Mouse (Mus musculus): ENCODE measurements around the gene Chn1. TPM values are rescaled to one million over a fixed set of nuclear protein-coding genes. Genes with fewer than 3 reads are reported as not detected.
"Not testable (repeated sequence)": the region's sequence is repeated elsewhere in the genome, so short reads cannot be mapped to it uniquely, and the experiment has no call there.

Gene Chn1
- 1.7 and 2.1 TPM in 2 replicates for polyA plus RNA-seq (2012; rRNA removed)

- TF ChIP-seq POLR2A (IDR thresholded peaks at IDR 0.05; ENCODE audit: low read depth, low read length) (no peak), CTCF (IDR thresholded peaks at IDR 0.05; ENCODE audit: extremely low read depth, insufficient read length, insufficient replicate concordance, low read depth, low read length) (no peak)
- peaks cover 30% of the 10 kb centered on the region for H3K27me3 ChIP-seq (ENCODE audit: control insufficient read depth, insufficient read depth, low read length)
- H3K4me1 ChIP-seq (ENCODE audit: control insufficient read depth, insufficient read depth, insufficient read length, low read length) = no peaks in the 10 kb centered on the region
- 4% methylated on average over 109 of the region's 131 CpGs for WGBS
- no peaks in the 10 kb centered on the region for H3K36me3 ChIP-seq (ENCODE audit: control insufficient read depth, insufficient read depth, low read length)
- H3K4me3 ChIP-seq (ENCODE audit: low read depth, low read length) = peak within 1 kb of the TSS; percentile 79
- no peak within 1 kb of the TSS for H3K27ac ChIP-seq (ENCODE audit: insufficient read depth, low read depth, low read length)
These were observed at the start of gene Chn1 for GRCm38 (mm10) chr2:73774786-73775682. Gene Chn1 (minus strand): TSS chr2:73775346.

GRCm38 (mm10) chr2:73818742-73819141, 43.6 kb upstream of the Chn1 start:
- no peak overlapping the region for H3K4me3 ChIP-seq (ENCODE audit: low read depth, low read length)
- H3K36me3 ChIP-seq (ENCODE audit: control insufficient read depth, insufficient read depth, low read length) = peaks cover 25% of the 10 kb centered on the region
- 81% methylated on average over 4 of the region's 4 CpGs for WGBS
- H3K27ac ChIP-seq (ENCODE audit: insufficient read depth, low read depth, low read length) = no peak overlapping the region
- no peaks in the 10 kb centered on the region for H3K27me3 ChIP-seq (ENCODE audit: control insufficient read depth, insufficient read depth, low read length)
- H3K4me1 ChIP-seq (ENCODE audit: control insufficient read depth, insufficient read depth, insufficient read length, low read length) = no peaks in the 10 kb centered on the region
- TF ChIP-seq CTCF (IDR thresholded peaks at IDR 0.05; ENCODE audit: extremely low read depth, insufficient read length, insufficient replicate concordance, low read depth, low read length) (no peak), POLR2A (IDR thresholded peaks at IDR 0.05; ENCODE audit: low read depth, low read length) (no peak)

- no peak for TF ChIP-seq POLR2A (IDR thresholded peaks at IDR 0.05; ENCODE audit: low read depth, low read length)
- TF ChIP-seq CTCF (IDR thresholded peaks at IDR 0.05; ENCODE audit: extremely low read depth, insufficient read length, insufficient replicate concordance, low read depth, low read length) = no peak
- 80% methylated on average over 8 of the region's 8 CpGs for WGBS
These were observed 32.5 kb upstream of the Chn1 start for GRCm38 (mm10) chr2:73807609-73808008.

GRCm38 (mm10) chr2:73800127-73800526, 25.0 kb upstream of the Chn1 start:
- not testable (repeated sequence) for H3K27ac ChIP-seq (ENCODE audit: insufficient read depth, low read depth, low read length); H3K4me1 ChIP-seq (ENCODE audit: control insufficient read depth, insufficient read depth, insufficient read length, low read length); H3K36me3 ChIP-seq (ENCODE audit: control insufficient read depth, insufficient read depth, low read length); H3K4me3 ChIP-seq (ENCODE audit: low read depth, low read length); H3K27me3 ChIP-seq (ENCODE audit: control insufficient read depth, insufficient read depth, low read length)
- 86% methylated on average over 9 of the region's 9 CpGs for WGBS

More at GRCm38 (mm10) chr2:73807609-73808008, 32.5 kb upstream of the Chn1 start:
- H3K27me3 ChIP-seq (ENCODE audit: control insufficient read depth, insufficient read depth, low read length) = no peaks in the 10 kb centered on the region; the same call in 1 of the 2 replicates
- no peak overlapping the region for H3K4me3 ChIP-seq (ENCODE audit: low read depth, low read length)
- no peaks in the 10 kb centered on the region for H3K36me3 ChIP-seq (ENCODE audit: control insufficient read depth, insufficient read depth, low read length)
- no peaks in the 10 kb centered on the region for H3K4me1 ChIP-seq (ENCODE audit: control insufficient read depth, insufficient read depth, insufficient read length, low read length)
- H3K27ac ChIP-seq (ENCODE audit: insufficient read depth, low read depth, low read length) = no peak overlapping the region

- Histone ChIP-seq H3K36me3 (ENCODE audit: control insufficient read depth, insufficient read depth, low read length) (no peaks in the 10 kb centered on the region), H3K4me1 (ENCODE audit: control insufficient read depth, insufficient read depth, insufficient read length, low read length) (no peaks in the 10 kb centered on the region), H3K27ac (ENCODE audit: insufficient read depth, low read depth, low read length) (no peak overlapping the region), H3K4me3 (ENCODE audit: low read depth, low read length) (no peak overlapping the region), H3K27me3 (ENCODE audit: control insufficient read depth, insufficient read depth, low read length) (no peaks in the 10 kb centered on the region; the same call in 1 of the 2 replicates)
- WGBS = 36% methylated on average over 5 of the region's 5 CpGs
- no peak for TF ChIP-seq CTCF (IDR thresholded peaks at IDR 0.05; ENCODE audit: extremely low read depth, insufficient read length, insufficient replicate concordance, low read depth, low read length)
- TF ChIP-seq POLR2A (IDR thresholded peaks at IDR 0.05; ENCODE audit: low read depth, low read length) = no peak
These were observed 23.6 kb upstream of the Chn1 start for GRCm38 (mm10) chr2:73798786-73799185.

- Histone ChIP-seq H3K27me3 (ENCODE audit: control insufficient read depth, insufficient read depth, low read length) (no peaks in the 10 kb centered on the region), H3K4me1 (ENCODE audit: control insufficient read depth, insufficient read depth, insufficient read length, low read length) (no peaks in the 10 kb centered on the region), H3K36me3 (ENCODE audit: control insufficient read depth, insufficient read depth, low read length) (no peaks in the 10 kb centered on the region), H3K4me3 (ENCODE audit: low read depth, low read length) (no peak overlapping the region), H3K27ac (ENCODE audit: insufficient read depth, low read depth, low read length) (no peak overlapping the region)
- TF ChIP-seq POLR2A (IDR thresholded peaks at IDR 0.05; ENCODE audit: low read depth, low read length) (no peak), CTCF (IDR thresholded peaks at IDR 0.05; ENCODE audit: extremely low read depth, insufficient read length, insufficient replicate concordance, low read depth, low read length) (no peak)
- WGBS = 49% methylated on average over 4 of the region's 4 CpGs
These were observed 23.0 kb upstream of the Chn1 start for GRCm38 (mm10) chr2:73798136-73798535.

GRCm38 (mm10) chr2:73791846-73792630, 16.9 kb upstream of the Chn1 start:
- TF ChIP-seq POLR2A (IDR thresholded peaks at IDR 0.05; ENCODE audit: low read depth, low read length) (no peak), CTCF (IDR thresholded peaks at IDR 0.05; ENCODE audit: extremely low read depth, insufficient read length, insufficient replicate concordance, low read depth, low read length) (peak; percentile 28; the same call in 1 of the 2 replicates)
- Histone ChIP-seq H3K4me1 (ENCODE audit: control insufficient read depth, insufficient read depth, insufficient read length, low read length) (no peaks in the 10 kb centered on the region; the same call in 1 of the 2 replicates), H3K36me3 (ENCODE audit: control insufficient read depth, insufficient read depth, low read length) (no peaks in the 10 kb centered on the region), H3K27me3 (ENCODE audit: control insufficient read depth, insufficient read depth, low read length) (no peaks in the 10 kb centered on the region), H3K27ac (ENCODE audit: insufficient read depth, low read depth, low read length) (no peak overlapping the region), H3K4me3 (ENCODE audit: low read depth, low read length) (no peak overlapping the region)
- 43% methylated on average over 19 of the region's 19 CpGs for WGBS
